Mouse (Mus musculus) megakaryocyte progenitor cell, adult 5-6 weeks (primary cell): ENCODE results near the gene Trpc4ap. TPM values are rescaled to one million over a fixed set of nuclear protein-coding genes. Genes with fewer than 3 reads are reported as not detected.
A peak's percentile ranks its signal among the peaks of the same experiment; 100 is the strongest.

Experiments used
- ATAC-seq: replicated peaks from 2 replicates; pipeline ENCODE4 v1.8.0; 2016; ENCODE audit warnings: mild to moderate bottlenecking, moderate TSS enrichment, inconsistent platforms; ENCODE audit not compliant: poor library complexity
- total RNA-seq, 2 experiments: library from RNA; stranded (forward) in 1 of 2; stranded (reverse) in 1 of 2; fragments of 157-497, 149-512 nt in 1 of 2; fragments of 200-1000 nt in 1 of 2; gene quantifications; 2 replicates each; pipeline versions ENCODE4 v1.2.3 to v1.2.4; 2015 to 2017

The Trpc4ap gene
- total RNA-seq, 2 experiments from 2014 or later, result 59.0 to 89.6 TPM

DNA sequence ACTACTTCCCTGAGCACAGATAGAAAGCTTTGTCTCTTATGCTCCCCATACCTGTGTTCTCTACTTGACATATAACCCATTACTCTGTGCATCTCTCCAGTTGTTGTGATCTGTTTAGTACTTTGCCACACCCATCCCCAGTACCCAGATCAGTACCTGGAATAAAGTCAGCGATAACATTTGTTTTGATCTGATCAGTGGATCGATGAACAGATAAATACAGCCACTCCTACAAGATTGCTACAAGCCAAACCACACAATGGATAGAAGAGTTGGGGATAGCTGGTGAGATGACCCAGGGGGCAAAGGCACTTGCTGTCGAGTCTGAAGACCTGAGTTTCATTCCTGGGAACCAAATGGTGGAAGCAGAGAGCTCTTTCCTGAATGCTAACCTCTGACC lies 3.1 kb upstream of the Trpc4ap start:
- no peak for ATAC-seq

DNA sequence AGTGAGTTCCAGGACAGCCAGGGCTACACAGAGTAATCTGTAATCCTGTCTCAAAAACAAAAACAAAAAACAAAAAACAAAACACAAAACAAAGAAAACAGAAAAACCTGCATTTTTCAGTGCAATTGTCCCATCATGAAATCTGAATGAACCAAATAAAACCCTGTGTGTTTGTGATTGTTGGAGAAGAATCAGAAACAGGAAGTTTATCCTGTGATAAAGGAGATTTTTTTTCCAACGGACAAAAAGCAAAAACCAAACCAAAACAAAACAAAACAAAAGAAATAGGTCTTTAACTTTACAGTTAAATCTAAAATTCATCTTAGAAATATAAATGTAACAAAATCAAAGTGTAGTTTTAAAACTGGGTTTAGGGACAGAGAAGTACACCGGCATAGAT lies 2.4 kb upstream of the Trpc4ap start:
- no peak for ATAC-seq

DNA sequence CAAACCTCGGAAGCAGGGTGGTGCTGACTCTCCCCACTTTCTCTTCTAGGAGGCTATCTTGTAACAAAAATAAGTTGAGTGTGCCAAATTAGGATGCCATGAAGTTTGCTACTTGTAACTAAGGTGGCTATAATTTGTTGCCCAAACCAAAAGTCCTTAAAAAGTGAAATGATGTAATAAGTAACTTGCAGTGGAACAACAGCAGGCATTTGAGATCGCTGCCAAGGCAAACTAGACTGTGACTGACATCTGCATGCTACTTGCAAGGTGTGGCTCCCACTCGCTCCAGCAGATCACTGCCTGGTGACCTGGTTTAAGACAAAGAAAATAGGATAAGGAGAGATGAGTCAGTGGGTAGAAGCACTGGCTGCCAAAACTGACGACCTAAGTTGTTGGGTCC lies 952 bp upstream of the Trpc4ap start:
- no peak for ATAC-seq

DNA sequence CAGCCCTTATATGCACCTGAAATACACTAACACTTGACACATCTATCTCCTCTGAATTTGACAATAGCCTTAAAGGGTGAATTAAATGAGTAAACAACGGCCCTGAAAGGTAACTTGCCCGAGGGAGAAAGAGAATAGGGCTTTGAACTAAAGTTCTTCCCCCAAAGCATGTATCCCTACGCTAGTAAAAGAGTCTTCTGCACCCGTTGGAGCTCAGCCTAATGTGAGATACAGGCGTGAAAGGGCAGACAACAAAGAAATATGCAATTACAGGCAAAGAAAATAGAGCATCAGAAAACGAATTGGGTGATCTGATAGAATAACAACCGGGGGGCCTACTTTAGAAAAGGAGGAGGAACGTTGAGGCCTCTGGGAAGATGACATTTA lies 855 bp downstream of the Trpc4ap start:
- ATAC-seq, result no peak

DNA sequence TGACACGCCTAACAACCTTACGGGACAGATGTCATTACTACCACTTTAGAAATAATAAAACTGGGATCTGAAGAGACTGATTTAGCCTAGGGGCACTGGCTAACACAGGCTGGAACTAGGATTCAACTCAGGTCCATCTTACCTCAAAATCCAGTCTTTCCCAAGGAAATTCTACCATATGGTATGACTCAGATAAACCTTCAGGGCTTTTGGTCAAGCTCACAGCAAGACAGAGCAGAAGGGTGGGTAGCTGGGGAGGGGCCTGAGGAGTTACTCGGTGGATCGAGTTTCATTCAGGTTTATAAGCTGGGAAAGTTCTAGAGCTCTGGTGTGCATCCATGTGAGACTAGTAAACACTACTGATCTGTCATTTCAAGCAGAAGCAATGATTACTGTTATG lies 3.0 kb downstream of the Trpc4ap start:
- ATAC-seq, result no peak

DNA sequence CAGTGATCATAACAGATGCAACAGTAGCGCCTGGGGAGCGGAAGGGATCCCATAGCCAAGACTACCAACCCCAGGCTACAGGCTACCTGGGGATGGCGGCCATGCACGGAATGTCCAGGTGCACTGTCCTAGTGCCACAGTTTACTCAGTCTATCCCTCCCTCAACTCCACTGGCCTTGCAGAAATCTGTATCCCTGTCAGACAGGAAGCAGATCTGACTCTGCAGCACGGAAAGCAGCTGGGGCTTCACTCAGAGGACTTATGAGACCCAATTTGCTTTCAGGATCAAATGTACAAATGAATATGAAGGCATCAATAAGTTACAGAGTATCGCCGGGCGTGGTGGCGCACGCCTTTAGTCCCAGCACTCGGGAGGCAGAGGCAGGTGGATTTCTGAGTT lies 4.4 kb downstream of the Trpc4ap start:
- no peak for ATAC-seq

DNA sequence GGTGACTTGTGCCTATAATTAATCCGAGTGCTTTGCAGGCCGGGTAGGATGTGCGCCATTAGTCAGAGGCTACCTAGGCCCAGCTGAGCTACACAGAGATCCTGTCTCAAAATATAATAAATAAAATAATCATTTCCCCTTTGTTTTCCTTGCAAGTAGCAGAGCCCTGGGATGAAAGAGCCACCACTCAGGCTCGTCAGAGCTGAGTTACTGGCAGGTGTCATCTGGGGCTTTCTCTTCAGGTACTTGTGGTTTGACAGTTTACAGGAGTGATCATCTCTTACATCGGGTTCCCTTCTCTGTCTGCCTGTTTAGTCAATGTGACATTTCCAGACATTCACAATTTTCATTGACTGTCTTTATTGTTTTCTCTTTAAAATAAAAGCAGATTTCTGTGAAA lies 5.6 kb downstream of the Trpc4ap start:
- no peak for ATAC-seq

DNA sequence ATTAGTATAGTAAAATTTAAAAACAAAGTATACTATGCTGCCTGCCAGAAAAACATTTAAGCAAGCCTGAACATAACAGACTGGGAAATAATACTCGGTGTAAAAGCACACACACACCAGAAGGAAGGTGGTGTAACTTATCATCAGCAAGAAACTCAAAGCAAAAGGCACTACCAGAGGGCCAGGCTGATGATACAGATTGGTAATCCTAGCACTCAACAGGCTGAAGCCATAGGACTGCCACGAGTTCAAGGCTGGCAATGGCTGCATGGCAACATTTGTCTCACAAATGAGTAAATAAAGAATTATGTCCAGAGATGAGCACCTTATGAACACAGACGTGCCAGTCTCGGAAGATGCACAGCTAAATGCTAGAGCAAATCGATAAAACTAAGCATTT lies 8.4 kb downstream of the Trpc4ap start:
- no peak for ATAC-seq

DNA sequence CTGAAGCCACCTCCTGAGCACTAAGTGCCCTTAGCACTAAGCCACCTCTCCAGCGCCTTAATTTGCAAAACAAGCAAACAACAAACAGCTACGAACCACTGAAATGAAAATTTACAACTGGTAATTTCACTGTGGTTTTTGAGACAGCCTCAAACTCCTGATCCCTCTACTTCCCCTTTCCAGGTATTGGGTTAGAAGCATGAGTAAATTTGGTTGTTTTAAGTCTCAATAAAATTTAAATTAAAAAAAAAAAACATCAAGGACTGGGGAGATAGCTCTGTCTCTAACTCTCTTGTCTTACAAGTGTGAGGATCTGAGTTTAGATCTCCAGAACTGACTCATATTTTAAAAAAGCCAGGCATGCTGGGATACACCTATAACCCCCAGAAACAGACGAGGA lies 9.0 kb downstream of the Trpc4ap start:
- ATAC-seq, result peak; percentile 42; the same call in 1 of the 2 replicates

DNA sequence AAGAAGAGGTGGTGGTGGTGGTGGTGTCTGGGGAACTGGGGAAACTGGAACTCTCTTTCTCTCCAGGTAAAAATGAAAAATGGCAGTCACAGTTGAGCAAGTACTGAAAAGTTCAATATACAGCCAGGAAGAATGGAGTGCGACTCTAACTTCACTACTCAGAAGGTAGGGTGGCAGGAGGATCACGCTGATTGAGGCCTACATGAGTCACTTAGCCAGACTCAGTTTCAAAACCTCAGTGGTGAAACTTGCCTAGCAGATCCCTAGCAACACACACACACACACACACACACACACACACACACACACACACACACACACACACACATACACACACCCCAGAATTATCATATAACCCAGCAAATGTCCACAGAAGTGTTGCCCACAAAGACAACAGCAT lies 10.3 kb downstream of the Trpc4ap start:
- peak; percentile 48 for ATAC-seq

DNA sequence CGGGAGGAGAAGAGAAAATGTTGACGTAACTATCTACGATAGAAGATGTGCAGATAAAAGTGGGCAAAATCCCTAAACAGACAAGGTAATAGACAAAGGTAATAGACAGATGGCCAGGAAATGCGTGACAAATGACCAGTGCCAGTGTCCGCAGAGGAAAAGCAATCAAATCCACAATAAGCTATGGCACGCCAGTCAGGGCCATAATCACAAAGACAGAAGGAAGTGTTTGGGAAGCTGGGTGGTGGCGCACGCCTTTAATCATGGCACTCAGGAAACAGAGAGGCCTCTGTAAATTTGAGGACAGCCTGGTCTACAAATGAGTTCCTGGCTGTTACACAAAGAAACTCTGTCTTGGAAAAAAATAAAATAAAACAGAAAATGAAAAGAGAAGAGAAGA lies 11.0 kb downstream of the Trpc4ap start:
- no peak for ATAC-seq

DNA sequence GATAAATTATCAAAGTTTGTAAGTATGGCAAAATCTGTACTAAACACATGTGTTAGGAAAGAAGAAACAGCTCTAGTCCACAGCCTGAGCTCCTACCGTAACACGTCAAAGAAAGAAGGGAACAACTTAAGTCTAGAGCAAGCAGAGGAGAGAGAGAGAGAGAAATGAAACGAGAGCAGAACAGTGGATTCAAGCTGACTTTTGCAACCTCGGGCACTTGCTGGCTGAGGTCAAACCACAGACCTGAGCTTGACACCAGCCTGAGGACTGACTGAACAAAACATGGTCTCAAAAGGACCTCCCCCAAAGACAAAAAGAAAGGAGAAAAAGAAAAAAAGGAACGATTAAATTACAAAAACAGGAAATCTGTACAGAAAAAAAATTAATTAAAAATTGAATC lies 11.6 kb downstream of the Trpc4ap start:
- peak; percentile 60 for ATAC-seq

DNA sequence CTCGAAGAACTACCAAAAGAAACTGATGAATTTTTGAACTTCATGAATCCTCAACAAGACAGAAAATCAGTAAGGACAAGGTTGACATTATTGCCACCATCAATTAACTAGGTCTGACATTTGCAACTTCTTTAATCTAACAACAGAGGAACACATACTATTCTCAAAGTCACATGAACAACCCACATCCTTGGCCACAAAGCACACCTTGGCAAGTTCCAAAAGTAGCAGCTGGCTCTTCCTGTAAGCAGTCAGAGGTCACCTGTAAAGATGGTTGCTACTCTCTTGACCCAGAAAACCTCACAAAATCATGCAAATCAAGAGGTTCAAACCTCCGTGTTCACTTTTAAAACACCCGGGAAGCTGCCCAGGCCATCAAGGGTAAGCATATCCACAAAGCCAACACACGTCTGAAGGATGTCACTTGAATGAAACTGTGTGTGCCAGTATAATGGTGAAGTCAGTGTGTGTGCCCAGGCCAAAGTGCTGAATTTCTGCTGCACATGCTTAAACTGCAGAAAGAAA lies 12.5 kb downstream of the Trpc4ap start:
- ATAC-seq, result no peak

DNA sequence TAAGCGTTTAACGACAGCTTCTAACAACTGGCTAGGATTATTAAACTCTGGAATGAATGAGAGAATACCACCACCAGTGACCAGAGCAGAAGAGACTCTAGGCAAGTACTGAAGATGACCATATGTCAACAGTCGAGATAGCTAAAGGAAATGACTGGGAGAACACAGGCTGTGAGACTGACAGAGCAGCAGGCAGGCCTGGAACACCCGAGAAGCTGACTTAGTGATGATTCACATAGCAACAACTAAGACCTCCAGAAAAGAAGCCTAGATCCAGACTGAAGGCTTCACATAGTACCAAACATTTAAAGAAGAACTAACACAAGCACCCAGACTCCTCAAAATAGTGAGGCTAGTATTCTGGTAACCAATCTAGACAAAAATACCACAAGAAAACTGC lies 17.1 kb downstream of the Trpc4ap start:
- ATAC-seq, result no peak

DNA sequence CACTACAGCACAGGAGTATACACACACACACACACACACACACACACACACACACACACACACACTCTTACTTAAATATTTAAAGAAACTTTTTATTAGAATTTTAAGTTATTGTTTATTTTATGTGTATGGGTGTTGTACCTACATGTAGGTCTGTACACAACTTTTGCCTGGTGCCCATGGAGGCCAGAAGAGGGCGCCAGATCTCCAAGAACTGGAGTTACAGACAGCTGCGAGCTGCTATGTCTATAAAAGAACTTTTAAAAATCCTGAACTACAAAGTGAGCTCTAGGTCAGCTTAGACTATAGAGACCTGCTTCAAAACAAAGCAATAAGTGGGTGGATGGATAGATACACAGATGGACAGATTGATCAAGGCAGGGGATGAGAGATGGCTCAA lies 18.6 kb downstream of the Trpc4ap start:
- ATAC-seq, result peak; percentile 64

DNA sequence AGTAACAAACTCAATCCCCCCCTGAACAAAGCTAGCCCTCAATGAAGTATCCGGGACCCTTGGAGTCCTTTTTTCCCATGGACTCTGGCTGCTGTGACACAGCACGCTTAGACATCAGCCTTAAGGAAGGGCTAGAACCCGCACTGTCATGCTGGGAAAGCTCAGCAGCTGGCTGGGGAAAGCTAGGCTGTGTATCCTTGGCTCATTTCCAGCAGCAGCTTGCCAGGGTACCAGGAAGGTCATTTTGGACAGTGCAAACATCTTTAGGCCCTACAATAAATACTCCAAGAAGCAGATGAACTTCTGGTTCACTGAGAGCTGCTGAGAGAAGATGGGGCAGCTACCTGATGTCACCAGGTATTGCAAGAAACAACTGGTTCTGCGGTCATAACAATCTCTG lies 20.9 kb downstream of the Trpc4ap start:
- ATAC-seq, result no peak

DNA sequence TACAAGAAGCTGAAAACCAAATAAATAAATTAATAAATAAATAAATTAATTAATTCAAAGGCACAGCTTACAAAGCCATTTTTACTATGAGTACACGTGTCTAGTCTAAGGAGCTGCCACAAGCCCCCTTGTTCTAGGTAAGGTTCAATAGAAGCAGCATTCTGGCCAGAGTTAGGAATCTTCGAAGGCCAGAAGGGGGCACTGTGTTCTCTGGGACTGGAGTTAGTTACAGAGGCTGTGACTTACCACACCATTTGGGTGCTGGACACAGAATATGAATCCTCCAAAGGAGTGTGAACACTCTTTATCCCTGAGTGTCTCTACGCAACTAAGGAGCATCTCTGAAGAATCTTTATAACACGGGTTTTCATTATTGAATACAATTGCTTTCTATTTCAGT lies 23.7 kb downstream of the Trpc4ap start:
- ATAC-seq, result peak; percentile 64

DNA sequence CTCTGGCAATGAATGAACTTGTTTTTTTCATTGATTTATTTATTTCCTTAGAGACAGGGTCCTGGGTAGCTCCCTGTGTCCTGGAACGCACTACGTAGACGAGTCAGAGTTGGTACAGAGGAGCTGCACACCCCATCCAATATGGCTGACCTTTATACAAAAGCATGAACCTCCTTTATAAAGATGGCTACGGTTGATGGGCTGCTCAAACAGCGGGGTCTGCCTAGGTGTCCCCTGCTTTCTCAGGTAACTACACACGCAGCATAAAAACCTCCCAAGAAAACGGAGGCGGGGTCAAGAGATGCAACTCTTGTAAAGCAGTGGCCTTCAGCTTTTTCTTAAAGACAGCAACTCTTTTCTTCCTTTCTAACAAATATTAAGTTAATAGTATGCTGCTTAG lies 24.3 kb downstream of the Trpc4ap start:
- ATAC-seq, result no peak

DNA sequence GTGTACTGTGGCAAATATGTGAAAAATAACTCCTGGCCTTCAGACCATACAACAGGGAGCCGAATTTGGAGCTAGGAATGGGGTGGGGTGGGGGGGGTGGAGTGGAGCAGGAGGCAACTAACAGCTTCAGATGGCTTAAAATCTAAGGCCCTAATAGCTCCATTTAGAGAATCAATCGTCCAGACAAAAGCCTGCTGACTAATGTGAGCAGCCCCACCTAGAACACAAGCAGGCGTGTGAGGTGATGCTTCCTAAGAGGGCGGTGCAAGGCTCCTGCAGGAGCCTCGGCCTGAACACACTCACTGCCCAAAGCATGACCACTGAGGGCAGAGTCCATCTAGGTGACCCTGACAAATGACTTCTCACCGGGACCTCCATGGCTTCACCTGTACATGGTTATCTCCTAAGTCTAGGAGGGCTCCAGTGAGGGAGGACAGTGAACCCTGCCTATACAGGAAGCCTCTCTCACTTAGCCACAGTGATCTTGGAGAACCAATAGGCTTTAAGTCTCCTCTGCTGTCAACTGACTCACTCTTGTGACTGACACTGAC lies 28.2 kb downstream of the Trpc4ap start:
- no peak for ATAC-seq

DNA sequence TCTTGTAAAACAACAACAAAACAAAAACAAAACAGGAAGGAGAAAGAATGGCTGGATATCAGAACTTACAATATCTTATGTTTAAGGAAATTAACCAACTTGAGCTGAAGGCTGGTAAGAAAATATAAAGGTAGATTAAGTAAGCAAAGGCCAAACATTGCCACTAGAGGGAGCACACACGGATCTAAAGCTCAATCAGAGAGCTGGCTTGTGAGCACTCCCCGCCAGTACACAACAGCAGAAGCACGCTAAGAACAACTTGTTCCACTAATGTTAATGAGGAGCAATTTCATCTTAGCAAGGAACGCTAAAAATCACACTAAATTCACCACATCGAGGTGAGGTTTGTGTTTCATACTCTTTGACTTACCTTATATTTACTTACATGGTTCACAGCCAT lies 29.1 kb downstream of the Trpc4ap start:
- peak; percentile 87 for ATAC-seq

DNA sequence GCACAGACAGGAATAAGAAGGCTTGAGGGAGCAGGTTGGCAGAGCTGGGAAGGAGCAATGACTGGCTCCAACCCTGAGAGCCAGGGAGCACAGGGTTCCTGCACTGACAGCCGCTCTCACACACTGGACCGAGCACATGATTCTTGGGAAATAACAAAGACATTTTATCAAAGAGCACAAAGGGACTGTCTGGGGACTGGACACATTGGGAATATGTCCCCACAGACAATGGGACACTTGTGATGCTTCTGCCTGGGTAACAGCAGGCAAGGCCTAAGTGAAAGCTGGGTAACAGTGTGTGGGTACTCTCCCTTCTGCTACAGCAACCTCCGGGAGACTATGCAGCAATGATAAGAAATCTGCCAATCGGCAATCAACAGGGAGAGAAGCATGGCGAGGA lies 29.8 kb downstream of the Trpc4ap start:
- no peak for ATAC-seq

DNA sequence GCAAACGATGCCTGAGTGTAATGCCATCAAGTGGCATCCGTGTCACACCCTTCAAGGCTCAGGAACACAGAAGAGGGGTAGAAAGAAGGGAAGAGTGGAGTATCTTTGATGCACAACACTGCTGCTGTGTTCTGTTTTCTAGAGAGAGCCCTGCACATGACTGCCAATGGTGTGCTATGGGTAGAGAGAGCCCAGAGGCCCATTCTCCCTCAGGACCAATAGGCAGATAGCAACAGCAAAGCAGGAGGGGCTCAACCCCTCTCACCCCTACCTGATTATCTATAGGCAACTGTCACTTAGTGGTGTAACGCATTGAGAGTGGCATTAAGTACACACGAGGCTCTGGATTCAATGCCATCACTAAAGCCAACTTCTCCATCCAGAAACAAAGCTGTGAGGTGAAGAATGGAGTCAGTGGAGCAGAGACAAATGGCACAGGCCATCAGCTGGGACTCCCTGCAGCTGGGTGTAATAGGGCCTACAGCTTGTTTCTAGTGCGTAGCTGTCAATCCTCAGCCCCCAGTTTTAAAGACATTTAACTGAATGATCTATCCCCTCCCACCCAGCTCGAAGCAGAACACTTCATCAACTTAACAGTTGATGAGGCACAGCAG lies 36.3 kb downstream of the Trpc4ap start:
- no peak for ATAC-seq

DNA sequence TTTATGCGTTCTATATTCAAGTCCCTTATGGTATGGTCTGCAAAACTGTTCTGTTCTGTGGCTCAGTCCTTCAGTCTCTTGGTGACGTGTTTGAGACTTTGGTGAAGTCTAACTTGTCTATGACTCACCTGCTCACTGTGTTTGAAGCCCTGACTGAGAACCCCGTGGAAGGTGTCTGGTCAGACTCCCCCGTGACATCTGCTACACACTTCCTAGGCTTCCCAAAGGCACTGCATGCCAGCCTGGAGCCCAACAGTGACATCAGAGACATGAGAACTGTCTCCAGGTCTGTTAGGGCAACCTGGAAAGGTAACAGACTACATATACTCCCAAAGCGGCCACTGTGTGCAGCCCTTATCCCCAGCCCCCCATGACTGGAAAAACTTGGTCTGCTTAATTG lies 39.6 kb downstream of the Trpc4ap start:
- ATAC-seq, result no peak
